Mouse (Mus musculus): ENCODE data around the gene Rem2. TPM values are rescaled to one million over a fixed set of nuclear protein-coding genes. Genes with fewer than 3 reads are reported as not detected.

The Rem2 gene
- polyA plus RNA-seq, 1 experiment from 2014 or later = 5.3 TPM

- WGBS = 2% methylated on average over 54 of the region's 54 CpGs
- peak overlapping the region; percentile 80 for H3K4me2 ChIP-seq (ENCODE audit: low read depth, severe bottlenecking)
- H3K27me3 ChIP-seq (ENCODE audit: control insufficient read depth, insufficient read depth, low read length) = no peaks in the 10 kb centered on the region
- H3K4me3 ChIP-seq (ENCODE audit: low read depth, low read length) = peak overlapping the region; percentile 89
- ATAC-seq (ENCODE audit: insufficient number of reproducible peaks, low FRiP score, low TSS enrichment, low read depth) = peak; percentile 18; the same call in 1 of the 2 replicates
- H3K4me1 ChIP-seq (ENCODE audit: control insufficient read depth, insufficient read depth, low read length) = peaks cover 17% of the 10 kb centered on the region
- H3K9ac ChIP-seq (ENCODE audit: low read length) = peak overlapping the region; percentile 98
- no peaks in the 10 kb centered on the region for H3K9me3 ChIP-seq (ENCODE audit: control insufficient read depth, low read length)
- peaks cover 6% of the 10 kb centered on the region; the same call in 1 of the 2 replicates for H3K36me3 ChIP-seq (ENCODE audit: control insufficient read depth, insufficient read depth, low read length)
- peak overlapping the region; percentile 96 for H3K27ac ChIP-seq (replicated peaks; ENCODE audit: low read depth, low read length)
- DNase-seq (ENCODE audit: low spot score) = peak; percentile 75
These were observed 43.6 kb upstream of the Rem2 start for GRCm38 (mm10) chr14:54432078-54432836.

- Histone ChIP-seq H3K4me2 (ENCODE audit: low read depth, severe bottlenecking) (peak overlapping the region; percentile 80), H3K36me3 (ENCODE audit: control insufficient read depth, insufficient read depth, low read length) (peaks cover 7% of the 10 kb centered on the region; the same call in 1 of the 2 replicates), H3K27ac (replicated peaks; ENCODE audit: low read depth, low read length) (peak overlapping the region; percentile 96), H3K4me3 (ENCODE audit: low read depth, low read length) (peak overlapping the region; percentile 89), H3K9ac (ENCODE audit: low read length) (peak overlapping the region; percentile 98), H3K9me3 (ENCODE audit: control insufficient read depth, low read length) (no peaks in the 10 kb centered on the region), H3K27me3 (ENCODE audit: control insufficient read depth, insufficient read depth, low read length) (no peaks in the 10 kb centered on the region), H3K4me1 (ENCODE audit: control insufficient read depth, insufficient read depth, low read length) (peaks cover 17% of the 10 kb centered on the region)
- peak; percentile 51 for DNase-seq (ENCODE audit: low spot score)
- ATAC-seq (ENCODE audit: insufficient number of reproducible peaks, low FRiP score, low TSS enrichment, low read depth) = 0 out of 2 replicates have a peak, but pooled peaks have one; percentile 14
- 32% methylated on average over 17 of the region's 17 CpGs for WGBS
These were observed 42.8 kb upstream of the Rem2 start for GRCm38 (mm10) chr14:54432837-54433830.

- peak overlapping the region; percentile 80 for H3K4me2 ChIP-seq (ENCODE audit: low read depth, severe bottlenecking)
- H3K4me3 ChIP-seq (ENCODE audit: low read depth, low read length) = peak overlapping the region; percentile 89; the same call in 1 of the 2 replicates
- no peaks in the 10 kb centered on the region for H3K9me3 ChIP-seq (ENCODE audit: control insufficient read depth, low read length)
- no peaks in the 10 kb centered on the region for H3K27me3 ChIP-seq (ENCODE audit: control insufficient read depth, insufficient read depth, low read length)
- 60% methylated on average over 12 of the region's 12 CpGs for WGBS
- ATAC-seq (ENCODE audit: insufficient number of reproducible peaks, low FRiP score, low TSS enrichment, low read depth) = no peak
- no peak for DNase-seq (ENCODE audit: low spot score)
- peaks cover 17% of the 10 kb centered on the region for H3K4me1 ChIP-seq (ENCODE audit: control insufficient read depth, insufficient read depth, low read length)
- H3K9ac ChIP-seq (ENCODE audit: low read length) = no peak overlapping the region
- no peak overlapping the region for H3K27ac ChIP-seq (replicated peaks; ENCODE audit: low read depth, low read length)
- peaks cover 11% of the 10 kb centered on the region; the same call in 1 of the 2 replicates for H3K36me3 ChIP-seq (ENCODE audit: control insufficient read depth, insufficient read depth, low read length)
These were observed 41.9 kb upstream of the Rem2 start for GRCm38 (mm10) chr14:54433941-54434531.

- peaks cover 18% of the 10 kb centered on the region for H3K36me3 ChIP-seq (ENCODE audit: control insufficient read depth, insufficient read depth, low read length)
- H3K9ac ChIP-seq (ENCODE audit: low read length) = no peak overlapping the region
- DNase-seq (ENCODE audit: low spot score) = no peak
- H3K4me3 ChIP-seq (ENCODE audit: low read depth, low read length) = no peak overlapping the region
- WGBS = 86% methylated on average over 11 of the region's 11 CpGs
- H3K4me2 ChIP-seq (ENCODE audit: low read depth, severe bottlenecking) = no peak overlapping the region
- ATAC-seq (ENCODE audit: insufficient number of reproducible peaks, low FRiP score, low TSS enrichment, low read depth) = no peak
- peaks cover 15% of the 10 kb centered on the region for H3K4me1 ChIP-seq (ENCODE audit: control insufficient read depth, insufficient read depth, low read length)
- H3K27ac ChIP-seq (replicated peaks; ENCODE audit: low read depth, low read length) = no peak overlapping the region
- no peaks in the 10 kb centered on the region for H3K9me3 ChIP-seq (ENCODE audit: control insufficient read depth, low read length)
- H3K27me3 ChIP-seq (ENCODE audit: control insufficient read depth, insufficient read depth, low read length) = no peaks in the 10 kb centered on the region
These were observed 40.5 kb upstream of the Rem2 start for GRCm38 (mm10) chr14:54435194-54435918.

- Histone ChIP-seq H3K9ac (ENCODE audit: low read length) (no peak overlapping the region), H3K27ac (replicated peaks; ENCODE audit: low read depth, low read length) (no peak overlapping the region), H3K4me1 (ENCODE audit: control insufficient read depth, insufficient read depth, low read length) (peaks cover 15% of the 10 kb centered on the region), H3K9me3 (ENCODE audit: control insufficient read depth, low read length) (no peaks in the 10 kb centered on the region), H3K36me3 (ENCODE audit: control insufficient read depth, insufficient read depth, low read length) (peaks cover 18% of the 10 kb centered on the region), H3K4me3 (ENCODE audit: low read depth, low read length) (no peak overlapping the region), H3K27me3 (ENCODE audit: control insufficient read depth, insufficient read depth, low read length) (no peaks in the 10 kb centered on the region), H3K4me2 (ENCODE audit: low read depth, severe bottlenecking) (no peak overlapping the region)
- DNase-seq (ENCODE audit: low spot score) (no peak), ATAC-seq (ENCODE audit: insufficient number of reproducible peaks, low FRiP score, low TSS enrichment, low read depth) (no peak)
- WGBS = 89% methylated on average over 12 of the region's 12 CpGs
These were observed 36.7 kb upstream of the Rem2 start for GRCm38 (mm10) chr14:54439155-54439554.

GRCm38 (mm10) chr14:54439610-54440009 lies 36.3 kb upstream of the Rem2 start:
- Histone ChIP-seq H3K4me3 (ENCODE audit: low read depth, low read length) (no peak overlapping the region), H3K27me3 (ENCODE audit: control insufficient read depth, insufficient read depth, low read length) (no peaks in the 10 kb centered on the region), H3K4me2 (ENCODE audit: low read depth, severe bottlenecking) (no peak overlapping the region), H3K9me3 (ENCODE audit: control insufficient read depth, low read length) (no peaks in the 10 kb centered on the region), H3K27ac (replicated peaks; ENCODE audit: low read depth, low read length) (no peak overlapping the region), H3K36me3 (ENCODE audit: control insufficient read depth, insufficient read depth, low read length) (peaks cover 18% of the 10 kb centered on the region), H3K9ac (ENCODE audit: low read length) (no peak overlapping the region), H3K4me1 (ENCODE audit: control insufficient read depth, insufficient read depth, low read length) (peaks cover 19% of the 10 kb centered on the region)
- no peak for DNase-seq (ENCODE audit: low spot score)
- 69% methylated on average over 7 of the region's 7 CpGs for WGBS
- no peak for ATAC-seq (ENCODE audit: insufficient number of reproducible peaks, low FRiP score, low TSS enrichment, low read depth)

- Histone ChIP-seq H3K36me3 (ENCODE audit: control insufficient read depth, insufficient read depth, low read length) (peaks cover 18% of the 10 kb centered on the region), H3K4me1 (ENCODE audit: control insufficient read depth, insufficient read depth, low read length) (peaks cover 19% of the 10 kb centered on the region), H3K4me2 (ENCODE audit: low read depth, severe bottlenecking) (no peak overlapping the region), H3K9me3 (ENCODE audit: control insufficient read depth, low read length) (no peaks in the 10 kb centered on the region), H3K9ac (ENCODE audit: low read length) (no peak overlapping the region), H3K4me3 (ENCODE audit: low read depth, low read length) (no peak overlapping the region), H3K27me3 (ENCODE audit: control insufficient read depth, insufficient read depth, low read length) (no peaks in the 10 kb centered on the region), H3K27ac (replicated peaks; ENCODE audit: low read depth, low read length) (no peak overlapping the region)
- no peak for DNase-seq (ENCODE audit: low spot score)
- WGBS = 92% methylated on average over 14 of the region's 14 CpGs
- ATAC-seq (ENCODE audit: insufficient number of reproducible peaks, low FRiP score, low TSS enrichment, low read depth) = no peak
These were observed 35.4 kb upstream of the Rem2 start for GRCm38 (mm10) chr14:54440538-54440937.
